15 mouse cellular contexts compared by ENCODE assay signal in genomic region chr8:15271793-15272587, GRCm38 (mm10).
A peak's percentile ranks its signal among the peaks of the same experiment; 100 is the strongest.
DNase-seq lines count a peak whose midpoint lies in the region; ATAC-seq and TF ChIP-seq lines count a peak whose summit lies in the region.
"Had no signal": no experiment of that assay in that cellular context is flagged by ENCODE, and none has a peak within 500 bp of the region (broad histone marks: within the 10 kb centered on the region; RNA-seq: fewer than 3 reads in every experiment).

No protein-coding gene starts in this region.

- peaks cover 21% of the 10 kb centered on the region; the same call in 1 of the 2 replicates for H3K27me3 ChIP-seq in embryonic facial prominence, embryonic 10.5 days (replicated peaks; ENCODE audit: low read depth, poor library complexity, severe bottlenecking)
- no peaks in the 10 kb centered on the region; the same call in 1 of the 2 replicates for H3K27me3 ChIP-seq in forebrain, postnatal 0 days (ENCODE audit: insufficient read depth, low read length)
- H3K27me3 ChIP-seq in midbrain, embryonic 13.5 days: peaks cover 3% of the 10 kb centered on the region; the same call in 1 of the 2 replicates

- H3K4me3 ChIP-seq in embryonic facial prominence, embryonic 10.5 days: no peak overlapping the region
- no peak overlapping the region for H3K4me3 ChIP-seq in forebrain, postnatal 0 days (ENCODE audit: low read depth, low read length)
- no peak overlapping the region for H3K4me3 ChIP-seq in midbrain, embryonic 13.5 days (replicated peaks)
- H3K4me3 ChIP-seq: layer of hippocampus, adult 2 months; limb, embryonic 13.5 days had no signal

- no peak for TF ChIP-seq CTCF in brain, embryonic 14.5 days (IDR thresholded peaks at IDR 0.05; ENCODE audit: borderline replicate concordance, extremely low read depth, insufficient read depth, insufficient read length)
- no peak for TF ChIP-seq CTCF in forebrain, postnatal 0 days (IDR thresholded peaks at IDR 0.05; ENCODE audit: low read depth)

- no peak overlapping the region for H3K27ac ChIP-seq in embryonic facial prominence, embryonic 10.5 days (replicated peaks)
- H3K27ac ChIP-seq in forebrain, postnatal 0 days (ENCODE audit: low read depth, low read length): no peak overlapping the region
- no peak overlapping the region for H3K27ac ChIP-seq in midbrain, embryonic 13.5 days
- H3K27ac ChIP-seq: layer of hippocampus, adult 2 months; limb, embryonic 13.5 days had no signal

- no peaks in the 10 kb centered on the region for H3K36me3 ChIP-seq in embryonic facial prominence, embryonic 10.5 days (replicated peaks)
- H3K36me3 ChIP-seq in forebrain, postnatal 0 days (ENCODE audit: insufficient read depth): no peaks in the 10 kb centered on the region
- H3K36me3 ChIP-seq in midbrain, embryonic 13.5 days: no peaks in the 10 kb centered on the region
- H3K36me3 ChIP-seq: limb, embryonic 13.5 days had no signal

- H3K9ac ChIP-seq in forebrain, postnatal 0 days: 0 out of 2 replicates have a peak overlapping the region, but pooled peaks have one; percentile 6
- no peak overlapping the region for H3K9ac ChIP-seq in midbrain, embryonic 13.5 days (replicated peaks)
- H3K9ac ChIP-seq: limb, embryonic 13.5 days had no signal

- ATAC-seq in forebrain, postnatal 0 days: peak; percentile 10; the same call in 1 of the 2 replicates
- ATAC-seq in midbrain, embryonic 13.5 days: peak; percentile 57

- peak; percentile 90 for DNase-seq in brain, embryonic 14.5 days (ENCODE audit: low read depth)
- DNase-seq in embryonic facial prominence, embryonic 10.5 days (ENCODE audit: low spot score): peak; percentile 14
- DNase-seq in forebrain, postnatal 0 days: no peak
- no peak for DNase-seq in heart, postnatal 36 days
- no peak for DNase-seq in thymus, postnatal 14 days
- DNase-seq in testis, postnatal 10 days (ENCODE audit: low spot score): no peak
- DNase-seq: cerebellum, adult 9-11 months; heart, adult 18-20 months; heart, postnatal 14 days; kidney, adult 11 months; lung, adult 18-20 months; thymus, postnatal 4 days had no signal

- peak overlapping the region; percentile 19; the same call in 1 of the 2 replicates for H3K4me2 ChIP-seq in forebrain, postnatal 0 days (ENCODE audit: low read depth)
- no peak overlapping the region for H3K4me2 ChIP-seq in midbrain, embryonic 13.5 days (replicated peaks)
- H3K4me2 ChIP-seq: limb, embryonic 13.5 days had no signal

- no peaks in the 10 kb centered on the region for H3K9me3 ChIP-seq in embryonic facial prominence, embryonic 10.5 days
- no peaks in the 10 kb centered on the region for H3K9me3 ChIP-seq in forebrain, postnatal 0 days (ENCODE audit: low read length)
- no peaks in the 10 kb centered on the region for H3K9me3 ChIP-seq in midbrain, embryonic 13.5 days
- H3K9me3 ChIP-seq: limb, embryonic 13.5 days had no signal

- H3K4me1 ChIP-seq in embryonic facial prominence, embryonic 10.5 days: peaks cover 17% of the 10 kb centered on the region
- H3K4me1 ChIP-seq in forebrain, postnatal 0 days (ENCODE audit: insufficient read depth): peaks cover 2% of the 10 kb centered on the region; the same call in 1 of the 2 replicates
- peaks cover 10% of the 10 kb centered on the region for H3K4me1 ChIP-seq in midbrain, embryonic 13.5 days (replicated peaks)
- H3K4me1 ChIP-seq: limb, embryonic 13.5 days had no signal

- TF ChIP-seq POLR2A in brain, embryonic 14.5 days (IDR thresholded peaks at IDR 0.05; ENCODE audit: borderline replicate concordance, extremely low read depth, insufficient read depth, insufficient read length, poor library complexity, severe bottlenecking): no peak

- 30% methylated on average over 17 of the region's 17 CpGs for WGBS in embryonic facial prominence, embryonic 10.5 days
- WGBS in forebrain, postnatal 0 days: 9% methylated on average over 17 of the region's 17 CpGs
- WGBS in midbrain, embryonic 13.5 days: 29% methylated on average over 17 of the region's 17 CpGs

- intact Hi-C loops in heart, postnatal 36 days (cut with DNase I): loop anchor here (2.0 kb wide), 1 partner anchor 51 kb away; no protein-coding TSS in a partner anchor

Comparison
In these comparisons a context has a peak if more than half of its experiments do, and no peak if none do; other contexts are left out.
1. DNase-seq: peak in brain, embryonic 14.5 days (single experiment) and embryonic facial prominence, embryonic 10.5 days (single experiment); none in forebrain, postnatal 0 days (single experiment), heart, postnatal 36 days (0 of 2), thymus, postnatal 14 days (single experiment) and testis, postnatal 10 days (single experiment).